Mouse (Mus musculus) lung, postnatal 0 days (tissue): Measurements from ENCODE around the gene Pdss2.

Experiments used
- CTCF ChIP-seq: IDR thresholded peaks from 2 replicates; pipeline ENCODE4 v1.5.1; 2016; ENCODE audit warnings: antibody characterized with exemption, mild to moderate bottlenecking
- EP300 ChIP-seq: IDR thresholded peaks from 2 replicates; pipeline ENCODE4 v1.6.1; 2016; ENCODE audit warnings: antibody characterized with exemption, mild to moderate bottlenecking, control low read depth

DNA sequence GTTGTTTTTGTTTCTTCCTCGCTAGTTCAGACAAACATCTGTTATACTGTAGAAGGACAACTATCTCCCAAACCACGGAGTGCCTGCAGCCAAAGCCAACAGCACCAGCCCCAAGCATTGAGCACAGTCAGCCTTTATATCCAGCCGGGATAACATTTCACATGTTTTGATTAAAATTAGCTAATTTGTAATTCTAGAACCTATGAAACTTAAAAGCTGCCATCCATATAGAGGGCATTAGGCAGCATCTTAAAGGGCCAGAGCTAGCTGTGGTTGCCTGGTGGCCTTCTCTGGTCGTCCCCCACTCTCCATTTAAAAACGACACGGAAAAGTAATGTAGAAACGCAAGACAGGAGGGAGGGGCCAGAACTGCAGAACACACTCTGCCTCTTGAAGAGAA, 49.2 kb upstream of the Pdss2 start:
- TF ChIP-seq CTCF (no peak), EP300 (no peak)
